Mouse (Mus musculus) 3134 (cell line): Measurements from ENCODE around the gene Szrd1.
"Not testable (repeated sequence)": the region's sequence is repeated elsewhere in the genome, so short reads cannot be mapped to it uniquely, and the experiment has no call there.

Source experiments
- DNase-seq: peaks from one replicate; pipeline ENCODE4 v3.0.0-alpha.2; 2011; ENCODE audit warnings: low spot score; ENCODE audit not compliant: insufficient read length; ENCODE audit errors: extremely low read depth

The Szrd1 gene

GRCm38 (mm10) chr4:141148009-141148801 lies 8.6 kb upstream of the Szrd1 start:
- peak; percentile 52 for DNase-seq

GRCm38 (mm10) chr4:141147112-141148008 lies 7.8 kb upstream of the Szrd1 start, which contains the start of gene Fbxo42:
Fbxo42 (plus strand) TSS chr4:141147913.
- DNase-seq, result peak; percentile 88

GRCm38 (mm10) chr4:141146491-141147033 lies 7.0 kb upstream of the Szrd1 start:
- DNase-seq, result no peak

- DNase-seq, result not testable (repeated sequence)
Measured at GRCm38 (mm10) chr4:141145124-141145523, 5.5 kb upstream of the Szrd1 start.

GRCm38 (mm10) chr4:141142285-141142811 lies 2.8 kb upstream of the Szrd1 start:
- peak; percentile 69 for DNase-seq

- DNase-seq, result no peak
Measured at GRCm38 (mm10) chr4:141140967-141141366, 1.4 kb upstream of the Szrd1 start.

GRCm38 (mm10) chr4:141140354-141140753 lies 779 bp upstream of the Szrd1 start:
- not testable (repeated sequence) for DNase-seq

GRCm38 (mm10) chr4:141138425-141139115 lies 1.0 kb downstream of the Szrd1 start:
- DNase-seq, result peak; percentile 42

GRCm38 (mm10) chr4:141137740-141138139 lies 1.8 kb downstream of the Szrd1 start:
- not testable (repeated sequence) for DNase-seq

- DNase-seq, result no peak
Measured at GRCm38 (mm10) chr4:141136126-141136525, 3.4 kb downstream of the Szrd1 start.

GRCm38 (mm10) chr4:141134751-141135530 lies 4.6 kb downstream of the Szrd1 start:
- no peak for DNase-seq

- DNase-seq, result no peak
Measured at GRCm38 (mm10) chr4:141134031-141134441, 5.5 kb downstream of the Szrd1 start.

GRCm38 (mm10) chr4:141133227-141133626 lies 6.3 kb downstream of the Szrd1 start:
- no peak for DNase-seq

GRCm38 (mm10) chr4:141132191-141132590 lies 7.4 kb downstream of the Szrd1 start:
- DNase-seq, result no peak

GRCm38 (mm10) chr4:141131531-141132061 lies 8.0 kb downstream of the Szrd1 start:
- no peak for DNase-seq

- DNase-seq, result no peak
Measured at GRCm38 (mm10) chr4:141130704-141131342, 8.8 kb downstream of the Szrd1 start.

GRCm38 (mm10) chr4:141129190-141129710 lies 10.3 kb downstream of the Szrd1 start:
- no peak for DNase-seq

- DNase-seq, result no peak
Measured at GRCm38 (mm10) chr4:141123065-141123464, 16.5 kb downstream of the Szrd1 start.

- DNase-seq, result no peak
Measured at GRCm38 (mm10) chr4:141122663-141123062, 16.9 kb downstream of the Szrd1 start.
